Comparison of ENCODE assay signal across 21 mouse cellular contexts in genomic region chr17:94764011-94764410, GRCm38 (mm10). TPM values are rescaled to one million over a fixed set of nuclear protein-coding genes. Genes with fewer than 3 reads are reported as not detected.
DNase-seq lines count a peak whose midpoint lies in the region; ATAC-seq and TF ChIP-seq lines count a peak whose summit lies in the region.
"Had no signal": no experiment of that assay in that cellular context is flagged by ENCODE, and none has a peak within 500 bp of the region (broad histone marks: within the 10 kb centered on the region; RNA-seq: fewer than 3 reads in every experiment).

No protein-coding gene starts in this region.

- no peak overlapping the region for H3K4me2 ChIP-seq in lung, postnatal 0 days (replicated peaks; ENCODE audit: low read depth, low read length)

- no peaks in the 10 kb centered on the region for H3K9me3 ChIP-seq in lung, postnatal 0 days (ENCODE audit: low read length)
- H3K9me3 ChIP-seq: G1E had no signal

- ATAC-seq in lung, postnatal 0 days = peak; percentile 67
- ATAC-seq: activated CD4-positive, CD25-positive, alpha-beta regulatory T cell, adult 4 months; CD4-positive, CD25-positive, alpha-beta regulatory T cell, adult 4 months; Patski had no signal

- no peak for TF ChIP-seq CTCF in lung, postnatal 0 days (IDR thresholded peaks at IDR 0.05)

- no peaks in the 10 kb centered on the region for H3K36me3 ChIP-seq in lung, postnatal 0 days (ENCODE audit: insufficient read depth, low read length)

- no peaks in the 10 kb centered on the region for H3K4me1 ChIP-seq in lung, postnatal 0 days (ENCODE audit: insufficient read depth, low read depth, low read length)

- no peak for TF ChIP-seq EP300 in lung, postnatal 0 days (IDR thresholded peaks at IDR 0.05)

- no peaks in the 10 kb centered on the region for H3K27me3 ChIP-seq in lung, postnatal 0 days (replicated peaks; ENCODE audit: insufficient read depth, low read length)
- H3K27me3 ChIP-seq: CH12.LX, Patski had no signal

- no peak overlapping the region for H3K27ac ChIP-seq in lung, postnatal 0 days (ENCODE audit: low read length)

- no peak overlapping the region for H3K9ac ChIP-seq in lung, postnatal 0 days (replicated peaks; ENCODE audit: low read depth)

- peak; percentile 56 for DNase-seq in lung, postnatal 0 days (ENCODE audit: low spot score)
- DNase-seq in lung, postnatal 14 days = no peak
- DNase-seq in lung, postnatal 36 days = peak; percentile 7
- DNase-seq in lung, postnatal 4 days = no peak
- peak; percentile 9 for DNase-seq in yolk sac, embryonic 10.5 days (ENCODE audit: low spot score)
- no peak for DNase-seq in frontal cortex, postnatal 10 days (ENCODE audit: low spot score in 2 of 2)
- DNase-seq: adrenal gland, adult 2 months; adrenal gland, adult 8-10 months; adrenal gland, postnatal 10 days; adrenal gland, postnatal 14 days; adrenal gland, postnatal 25 days; adrenal gland, postnatal 36 days; B cell, adult 2 months; cerebellum, adult 11 months; cerebellum, adult 11-12 months; cerebellum, adult 18-20 months had no signal

- H3K4me3 ChIP-seq in lung, postnatal 0 days (ENCODE audit: low read depth, low read length) = no peak overlapping the region

- WGBS in lung, postnatal 0 days = 50% methylated on average over 1 of the region's 1 CpGs

RNA-seq across cellular contexts. Expression of gene Mettl4, which starts 14.2 kb away (rescaled TPM):
- 7.4 and 10.0 TPM in 2 replicates for polyA plus RNA-seq in lung, postnatal 0 days (2015; fragmentation: Nextera tagmentation; extraction: Ambion mirVana)

Comparison
In these comparisons a context has a peak if more than half of its experiments do, and no peak if none do; other contexts are left out.
1. DNase-seq: peak in lung, postnatal 0 days (single experiment), lung, postnatal 36 days (single experiment) and yolk sac, embryonic 10.5 days (single experiment); none in lung, postnatal 14 days (single experiment), lung, postnatal 4 days (0 of 2) and frontal cortex, postnatal 10 days (0 of 2).